Mouse (Mus musculus): ENCODE measurements around the gene Nin. TPM values are rescaled to one million over a fixed set of nuclear protein-coding genes. Genes with fewer than 3 reads are reported as not detected.
A peak's percentile ranks its signal among the peaks of the same experiment; 100 is the strongest.

The Nin gene
- polyA plus RNA-seq, 1 experiment from 2014 or later = 10.3 TPM

GRCm38 (mm10) chr12:70134627-70135235 lies 21.2 kb upstream of the Nin start:
- no peaks in the 10 kb centered on the region for H3K4me1 ChIP-seq (ENCODE audit: control insufficient read depth, insufficient read depth, low read length)
- no peak overlapping the region for H3K4me2 ChIP-seq (ENCODE audit: low read depth, low read length)
- H3K36me3 ChIP-seq (replicated peaks; ENCODE audit: control insufficient read depth, insufficient read depth, low read depth, low read length) = no peaks in the 10 kb centered on the region
- no peaks in the 10 kb centered on the region for H3K27me3 ChIP-seq (ENCODE audit: control insufficient read depth, insufficient read depth, low read length)
- no peak overlapping the region for H3K4me3 ChIP-seq (ENCODE audit: low read depth, low read length)
- H3K9ac ChIP-seq (replicated peaks; ENCODE audit: low read length) = no peak overlapping the region
- no peak for DNase-seq (ENCODE audit: low spot score)
- H3K27ac ChIP-seq (replicated peaks; ENCODE audit: low read depth, low read length) = no peak overlapping the region
- H3K9me3 ChIP-seq (replicated peaks; ENCODE audit: control insufficient read depth, low read length) = no peaks in the 10 kb centered on the region
- no peak for ATAC-seq (replicated peaks; ENCODE audit: insufficient number of reproducible peaks, low FRiP score, low TSS enrichment, low read depth)
- 86% methylated on average over 20 of the region's 20 CpGs for WGBS

DNA sequence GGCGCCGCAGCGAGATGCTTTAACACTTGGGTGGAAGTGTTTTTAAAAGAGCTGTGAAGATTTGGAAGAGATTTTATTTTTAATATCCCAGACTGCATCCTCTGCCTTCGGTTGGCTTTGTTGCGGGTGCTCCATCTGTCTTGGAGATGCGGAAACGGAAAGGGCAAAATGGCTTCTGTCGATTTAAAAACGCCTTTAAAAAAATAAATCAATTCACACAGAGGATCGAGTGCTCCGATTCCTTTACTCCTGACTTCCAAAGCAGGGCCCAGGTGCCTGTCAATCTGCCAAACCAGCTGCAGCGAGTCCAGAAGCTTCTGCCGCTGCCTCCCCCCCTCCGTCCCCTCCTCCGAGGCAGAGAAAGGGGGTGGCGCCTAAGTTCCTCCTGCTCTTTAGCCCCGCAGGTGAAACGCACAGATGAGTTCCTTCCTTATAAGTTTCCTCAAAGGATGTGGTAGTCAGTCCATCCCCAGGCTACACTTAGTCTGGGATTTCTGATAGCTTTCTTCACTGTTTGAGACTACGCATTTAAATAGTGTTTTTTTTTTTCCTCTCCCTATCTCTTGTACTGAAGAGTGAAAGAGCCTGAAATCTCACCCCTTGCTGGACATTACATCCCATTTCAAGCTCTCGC lies 17.6 kb upstream of the Nin start:
- H3K4me2 ChIP-seq (ENCODE audit: low read depth, low read length) = no peak overlapping the region
- WGBS = 44% methylated on average over 20 of the region's 20 CpGs
- no peak overlapping the region for H3K4me3 ChIP-seq (ENCODE audit: low read depth, low read length)

DNA sequence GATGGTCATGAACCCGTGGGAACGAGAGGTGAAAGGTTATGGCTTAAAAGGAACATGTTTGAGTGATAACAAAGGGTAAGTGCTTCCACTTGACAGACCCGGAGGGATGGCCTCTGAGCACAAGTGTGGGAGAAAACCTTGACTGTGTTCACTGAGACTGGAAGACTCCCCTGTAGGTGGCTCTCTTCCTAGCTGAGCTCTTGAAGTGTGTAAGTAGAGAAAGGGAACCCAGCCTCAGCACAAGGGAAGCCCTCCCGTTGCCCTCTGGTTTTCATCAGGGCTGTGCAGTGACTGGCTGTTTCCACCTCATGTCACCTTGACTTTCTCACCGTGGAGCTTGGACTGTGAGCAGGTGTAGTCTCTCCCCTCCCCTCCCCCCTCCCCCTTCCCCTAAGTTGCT lies 15.6 kb upstream of the Nin start:
- Histone ChIP-seq H3K4me2 (ENCODE audit: low read depth, low read length) (no peak overlapping the region), H3K36me3 (replicated peaks; ENCODE audit: control insufficient read depth, insufficient read depth, low read depth, low read length) (no peaks in the 10 kb centered on the region), H3K27me3 (ENCODE audit: control insufficient read depth, insufficient read depth, low read length) (no peaks in the 10 kb centered on the region), H3K27ac (replicated peaks; ENCODE audit: low read depth, low read length) (no peak overlapping the region), H3K9me3 (replicated peaks; ENCODE audit: control insufficient read depth, low read length) (no peaks in the 10 kb centered on the region), H3K4me3 (ENCODE audit: low read depth, low read length) (no peak overlapping the region), H3K4me1 (ENCODE audit: control insufficient read depth, insufficient read depth, low read length) (no peaks in the 10 kb centered on the region), H3K9ac (replicated peaks; ENCODE audit: low read length) (no peak overlapping the region)
- ATAC-seq (replicated peaks; ENCODE audit: insufficient number of reproducible peaks, low FRiP score, low TSS enrichment, low read depth) (no peak), DNase-seq (ENCODE audit: low spot score) (no peak)
- 51% methylated on average over 5 of the region's 5 CpGs for WGBS

More for the DNA sequence above, 17.6 kb upstream of the Nin start:
- Histone ChIP-seq H3K27ac (replicated peaks; ENCODE audit: low read depth, low read length) (no peak overlapping the region), H3K36me3 (replicated peaks; ENCODE audit: control insufficient read depth, insufficient read depth, low read depth, low read length) (no peaks in the 10 kb centered on the region), H3K4me1 (ENCODE audit: control insufficient read depth, insufficient read depth, low read length) (no peaks in the 10 kb centered on the region), H3K9ac (replicated peaks; ENCODE audit: low read length) (no peak overlapping the region), H3K9me3 (replicated peaks; ENCODE audit: control insufficient read depth, low read length) (no peaks in the 10 kb centered on the region), H3K27me3 (ENCODE audit: control insufficient read depth, insufficient read depth, low read length) (no peaks in the 10 kb centered on the region)
- DNase-seq (ENCODE audit: low spot score) = peak; percentile 49
- ATAC-seq (replicated peaks; ENCODE audit: insufficient number of reproducible peaks, low FRiP score, low TSS enrichment, low read depth) = no peak

DNA sequence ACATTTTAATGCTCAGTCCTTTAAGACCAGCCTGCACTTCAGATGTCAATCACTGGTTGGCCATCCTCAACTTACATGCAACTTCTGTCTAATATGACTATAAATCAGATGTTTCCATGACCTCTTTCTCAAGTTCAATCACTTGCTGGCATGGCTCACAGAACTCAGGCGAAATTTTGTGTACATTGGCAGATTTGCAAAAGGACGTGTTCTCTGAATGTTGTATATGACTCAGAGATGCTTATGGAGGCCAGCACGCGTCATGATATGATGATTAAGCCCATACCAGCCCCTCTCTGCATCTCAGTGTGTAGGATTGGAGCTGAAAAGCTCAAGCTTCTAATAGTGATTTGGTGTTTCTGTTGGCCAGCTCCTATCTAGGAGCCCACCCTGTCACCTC lies 13.1 kb upstream of the Nin start:
- Histone ChIP-seq H3K27ac (replicated peaks; ENCODE audit: low read depth, low read length) (no peak overlapping the region), H3K4me1 (ENCODE audit: control insufficient read depth, insufficient read depth, low read length) (no peaks in the 10 kb centered on the region), H3K36me3 (replicated peaks; ENCODE audit: control insufficient read depth, insufficient read depth, low read depth, low read length) (no peaks in the 10 kb centered on the region), H3K9me3 (replicated peaks; ENCODE audit: control insufficient read depth, low read length) (no peaks in the 10 kb centered on the region), H3K27me3 (ENCODE audit: control insufficient read depth, insufficient read depth, low read length) (no peaks in the 10 kb centered on the region), H3K4me2 (ENCODE audit: low read depth, low read length) (no peak overlapping the region), H3K9ac (replicated peaks; ENCODE audit: low read length) (no peak overlapping the region), H3K4me3 (ENCODE audit: low read depth, low read length) (no peak overlapping the region)
- no peak for ATAC-seq (replicated peaks; ENCODE audit: insufficient number of reproducible peaks, low FRiP score, low TSS enrichment, low read depth)
- DNase-seq (ENCODE audit: low spot score) = no peak
- WGBS = 88% methylated on average over 4 of the region's 4 CpGs

GRCm38 (mm10) chr12:70119552-70119951 lies 6.0 kb upstream of the Nin start:
- no peak for ATAC-seq (replicated peaks; ENCODE audit: insufficient number of reproducible peaks, low FRiP score, low TSS enrichment, low read depth)
- H3K9ac ChIP-seq (replicated peaks; ENCODE audit: low read length) = no peak overlapping the region
- no peaks in the 10 kb centered on the region for H3K4me1 ChIP-seq (ENCODE audit: control insufficient read depth, insufficient read depth, low read length)
- no peaks in the 10 kb centered on the region for H3K9me3 ChIP-seq (replicated peaks; ENCODE audit: control insufficient read depth, low read length)
- no peak overlapping the region for H3K27ac ChIP-seq (replicated peaks; ENCODE audit: low read depth, low read length)
- DNase-seq (ENCODE audit: low spot score) = no peak
- H3K4me3 ChIP-seq (ENCODE audit: low read depth, low read length) = no peak overlapping the region
- 53% methylated on average over 2 of the region's 2 CpGs for WGBS
- no peaks in the 10 kb centered on the region for H3K36me3 ChIP-seq (replicated peaks; ENCODE audit: control insufficient read depth, insufficient read depth, low read depth, low read length)
- no peaks in the 10 kb centered on the region for H3K27me3 ChIP-seq (ENCODE audit: control insufficient read depth, insufficient read depth, low read length)
- no peak overlapping the region for H3K4me2 ChIP-seq (ENCODE audit: low read depth, low read length)

GRCm38 (mm10) chr12:70118721-70119345 lies 5.3 kb upstream of the Nin start:
- no peak overlapping the region for H3K9ac ChIP-seq (replicated peaks; ENCODE audit: low read length)
- ATAC-seq (replicated peaks; ENCODE audit: insufficient number of reproducible peaks, low FRiP score, low TSS enrichment, low read depth) = no peak
- no peaks in the 10 kb centered on the region for H3K36me3 ChIP-seq (replicated peaks; ENCODE audit: control insufficient read depth, insufficient read depth, low read depth, low read length)
- no peak overlapping the region for H3K4me3 ChIP-seq (ENCODE audit: low read depth, low read length)
- WGBS = 86% methylated on average over 10 of the region's 10 CpGs
- no peak for DNase-seq (ENCODE audit: low spot score)
- H3K27ac ChIP-seq (replicated peaks; ENCODE audit: low read depth, low read length) = no peak overlapping the region
- H3K9me3 ChIP-seq (replicated peaks; ENCODE audit: control insufficient read depth, low read length) = no peaks in the 10 kb centered on the region
- no peaks in the 10 kb centered on the region for H3K4me1 ChIP-seq (ENCODE audit: control insufficient read depth, insufficient read depth, low read length)
- H3K4me2 ChIP-seq (ENCODE audit: low read depth, low read length) = no peak overlapping the region
- no peaks in the 10 kb centered on the region for H3K27me3 ChIP-seq (ENCODE audit: control insufficient read depth, insufficient read depth, low read length)

DNA sequence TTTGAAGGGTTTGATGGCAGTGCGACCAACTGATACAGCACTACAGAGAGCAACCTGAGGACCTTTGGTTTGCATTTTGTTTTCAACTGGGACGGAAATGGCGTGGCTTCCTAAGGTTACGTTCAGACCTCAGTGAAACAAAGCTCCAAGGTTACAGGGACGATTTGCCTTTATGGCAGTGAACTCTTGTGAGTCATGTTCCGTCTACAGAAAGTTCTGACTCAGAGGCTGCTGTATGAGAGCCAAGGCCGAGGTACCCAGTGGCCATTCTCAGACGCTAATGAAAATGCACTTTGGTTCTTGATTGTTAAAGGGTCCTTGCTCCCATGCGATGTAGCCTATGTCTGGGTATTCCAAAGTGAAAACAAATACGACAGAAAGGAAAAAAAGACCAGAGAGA lies 3.6 kb upstream of the Nin start:
- Histone ChIP-seq H3K4me3 (ENCODE audit: low read depth, low read length) (no peak overlapping the region), H3K36me3 (replicated peaks; ENCODE audit: control insufficient read depth, insufficient read depth, low read depth, low read length) (no peaks in the 10 kb centered on the region), H3K4me2 (ENCODE audit: low read depth, low read length) (no peak overlapping the region), H3K4me1 (ENCODE audit: control insufficient read depth, insufficient read depth, low read length) (no peaks in the 10 kb centered on the region), H3K9ac (replicated peaks; ENCODE audit: low read length) (no peak overlapping the region), H3K9me3 (replicated peaks; ENCODE audit: control insufficient read depth, low read length) (no peaks in the 10 kb centered on the region), H3K27ac (replicated peaks; ENCODE audit: low read depth, low read length) (no peak overlapping the region), H3K27me3 (ENCODE audit: control insufficient read depth, insufficient read depth, low read length) (no peaks in the 10 kb centered on the region)
- WGBS = 87% methylated on average over 10 of the region's 10 CpGs
- ATAC-seq (replicated peaks; ENCODE audit: insufficient number of reproducible peaks, low FRiP score, low TSS enrichment, low read depth) (no peak), DNase-seq (ENCODE audit: low spot score) (no peak)

DNA sequence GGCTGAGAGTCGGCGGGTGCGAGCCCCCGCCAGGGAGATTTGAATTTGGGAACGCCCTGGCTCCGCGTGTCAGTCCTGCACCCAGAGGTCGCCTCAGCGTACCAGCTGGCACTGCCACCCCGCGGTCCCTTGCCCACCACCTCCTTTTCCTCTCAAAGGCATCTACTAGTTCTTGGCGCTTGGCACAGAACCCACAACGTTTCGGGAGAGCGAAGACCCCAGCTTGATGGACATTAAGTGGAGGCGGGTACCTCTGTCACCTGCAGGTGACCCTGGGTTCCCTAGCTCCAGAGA lies 1.5 kb downstream of the Nin start:
- no peaks in the 10 kb centered on the region for H3K9me3 ChIP-seq (replicated peaks; ENCODE audit: control insufficient read depth, low read length)
- ATAC-seq (replicated peaks; ENCODE audit: insufficient number of reproducible peaks, low FRiP score, low TSS enrichment, low read depth) = no peak
- H3K4me2 ChIP-seq (ENCODE audit: low read depth, low read length) = peak overlapping the region; percentile 96
- no peaks in the 10 kb centered on the region for H3K36me3 ChIP-seq (replicated peaks; ENCODE audit: control insufficient read depth, insufficient read depth, low read depth, low read length)
- 2% methylated on average over 16 of the region's 16 CpGs for WGBS
- no peak for DNase-seq (ENCODE audit: low spot score)
- peak overlapping the region; percentile 83 for H3K4me3 ChIP-seq (ENCODE audit: low read depth, low read length)
- H3K27me3 ChIP-seq (ENCODE audit: control insufficient read depth, insufficient read depth, low read length) = no peaks in the 10 kb centered on the region; the same call in 1 of the 2 replicates
- 0 out of 2 replicates have a peak overlapping the region, but pooled peaks have one; percentile 70 for H3K27ac ChIP-seq (replicated peaks; ENCODE audit: low read depth, low read length)
- peaks cover 3% of the 10 kb centered on the region; the same call in 1 of the 2 replicates for H3K4me1 ChIP-seq (ENCODE audit: control insufficient read depth, insufficient read depth, low read length)
- peak overlapping the region; percentile 92 for H3K9ac ChIP-seq (replicated peaks; ENCODE audit: low read length)

All from embryonic facial prominence, embryonic 11.5 days (tissue).